Mouse (Mus musculus): Measurements from ENCODE around the gene Thra. TPM values are rescaled to one million over a fixed set of nuclear protein-coding genes. Genes with fewer than 3 reads are reported as not detected.

Gene Thra
- polyA plus RNA-seq, 1 experiment from 2014 or later: 24.9 TPM

DNA sequence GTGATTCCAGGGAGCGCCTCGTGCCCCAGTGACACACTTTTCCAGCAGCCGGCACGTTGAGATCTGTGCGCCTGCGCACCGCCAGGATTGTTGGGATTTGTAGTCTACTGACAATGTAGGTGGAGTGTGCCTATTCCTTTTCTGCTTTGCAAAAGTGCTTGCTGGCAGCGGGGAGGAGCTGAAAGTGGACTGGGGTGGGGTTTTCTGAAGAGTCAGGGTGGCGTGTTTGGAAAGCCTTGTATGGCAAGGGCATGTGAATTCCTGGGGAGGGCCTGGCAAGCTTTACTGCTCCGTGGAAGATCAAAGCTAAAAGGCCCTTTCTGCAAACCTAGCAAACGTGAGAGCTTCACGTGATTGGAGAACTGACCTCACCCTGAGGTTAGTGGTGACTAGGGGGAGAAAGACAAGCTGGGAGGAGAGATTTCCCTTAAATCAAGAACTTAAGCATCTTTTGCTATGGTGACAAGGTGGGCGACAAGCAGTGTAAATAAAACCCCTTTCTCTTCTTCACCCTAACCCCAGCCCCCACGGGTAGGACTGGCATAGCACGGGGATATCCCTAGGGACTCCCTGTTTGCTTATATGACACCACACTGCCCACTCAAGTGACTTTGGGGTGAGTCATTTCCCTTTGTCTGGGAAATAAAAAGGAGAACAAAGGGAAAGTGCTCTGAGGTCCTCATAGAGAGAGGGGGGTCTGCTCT, 35.1 kb downstream of the Thra start:
- peak; percentile 67 for ATAC-seq (ENCODE audit: insufficient number of reproducible peaks, insufficient read depth, low FRiP score, low TSS enrichment, low read depth)
- H3K27me3 ChIP-seq: no peaks in the 10 kb centered on the region
- H3K36me3 ChIP-seq: peaks cover 5% of the 10 kb centered on the region; the same call in 1 of the 2 replicates
- peak overlapping the region; percentile 14 for H3K9ac ChIP-seq (replicated peaks)
- H3K4me2 ChIP-seq: peak overlapping the region; percentile 76
- H3K4me1 ChIP-seq (replicated peaks): peaks cover 53% of the 10 kb centered on the region
- H3K4me3 ChIP-seq (replicated peaks): peak overlapping the region; percentile 40
- no peaks in the 10 kb centered on the region for H3K9me3 ChIP-seq
- 3% methylated on average over 15 of the region's 15 CpGs for whole genome bisulfite sequencing
- H3K27ac ChIP-seq: peak overlapping the region; percentile 95

DNA sequence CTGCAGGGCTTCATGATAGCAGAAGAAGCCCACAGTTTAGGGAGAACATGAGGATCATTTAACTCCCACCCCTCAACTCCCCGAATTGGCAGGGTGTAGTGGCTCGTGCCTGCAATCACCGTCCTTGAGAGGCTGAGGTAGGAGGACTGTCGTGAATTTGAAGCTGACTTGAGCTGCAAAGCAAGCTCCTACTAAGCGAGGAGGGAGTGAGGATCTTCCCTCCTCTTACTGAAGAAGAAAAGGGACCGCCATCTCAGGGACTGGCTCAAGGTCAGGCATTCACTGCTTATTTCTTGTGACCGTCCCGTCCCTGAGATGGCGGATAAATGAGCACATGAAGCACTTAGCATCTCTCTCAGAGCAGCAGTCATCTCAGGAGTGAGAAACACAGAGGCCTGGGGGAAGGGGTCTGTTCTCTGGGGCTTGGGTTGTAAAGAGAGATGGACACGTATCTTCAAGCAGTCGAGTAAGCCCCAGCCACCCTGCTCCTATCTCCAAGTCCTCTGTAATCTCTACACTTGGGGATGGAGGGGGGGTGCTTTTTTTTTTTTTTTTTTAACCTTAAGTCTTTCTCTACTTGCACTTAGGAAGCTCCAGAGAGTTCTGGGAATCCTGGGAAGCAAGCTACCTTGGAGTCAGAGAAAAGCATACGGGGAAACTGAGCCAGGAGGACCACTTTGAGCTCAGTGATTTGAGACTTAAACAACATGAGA, 35.8 kb downstream of the Thra start:
- peak overlapping the region; percentile 76 for H3K4me2 ChIP-seq

DNA sequence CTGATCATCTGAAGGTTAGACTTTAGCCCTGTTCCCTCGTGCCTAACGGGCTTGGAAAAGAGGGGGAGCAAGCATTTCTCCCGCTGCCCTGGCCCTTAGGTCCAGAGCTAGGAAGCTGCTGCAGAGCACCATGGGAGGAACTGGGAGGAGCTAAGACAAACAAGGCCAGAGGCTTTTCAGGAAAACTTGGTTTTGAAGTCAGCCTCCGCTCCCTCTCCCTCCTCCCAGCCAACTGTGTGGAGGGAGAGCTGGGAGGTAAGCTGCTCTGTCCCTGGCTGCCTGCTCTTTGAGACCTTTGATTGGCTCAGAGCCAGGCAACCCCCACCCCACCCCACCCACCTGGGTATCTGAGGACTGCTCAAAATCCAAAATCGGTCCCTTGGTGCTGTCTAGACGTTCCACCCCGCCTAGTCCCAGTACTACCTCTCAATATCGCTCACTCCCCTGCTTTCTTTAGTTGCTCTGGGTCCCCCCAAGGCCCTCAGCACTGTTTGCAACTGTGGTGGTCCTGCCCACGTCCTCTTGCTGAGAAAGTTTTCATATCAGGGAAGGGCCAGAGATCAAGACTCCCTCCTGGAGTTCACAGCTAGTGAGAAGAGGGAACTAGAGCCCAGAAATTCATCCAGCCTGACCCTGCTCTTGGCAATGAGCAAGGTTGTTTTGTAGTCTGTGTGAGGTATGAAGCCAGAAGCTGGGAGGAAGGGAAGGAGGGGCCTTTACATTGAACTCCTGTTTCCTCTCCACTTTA, 36.6 kb downstream of the Thra start:
- peak overlapping the region; percentile 41 for H3K4me2 ChIP-seq
- H3K27ac ChIP-seq: peak overlapping the region; percentile 95
- no peak for ATAC-seq (ENCODE audit: insufficient number of reproducible peaks, insufficient read depth, low FRiP score, low TSS enrichment, low read depth)
- no peaks in the 10 kb centered on the region for H3K9me3 ChIP-seq
- no peak overlapping the region for H3K4me3 ChIP-seq (replicated peaks)
- H3K36me3 ChIP-seq: no peaks in the 10 kb centered on the region
- peaks cover 62% of the 10 kb centered on the region for H3K4me1 ChIP-seq (replicated peaks)
- no peak overlapping the region; the same call in 1 of the 2 replicates for H3K9ac ChIP-seq (replicated peaks)
- H3K27me3 ChIP-seq: no peaks in the 10 kb centered on the region
- WGBS: 4% methylated on average over 9 of the region's 9 CpGs

More for the DNA sequence above, 35.8 kb downstream of the Thra start:
- H3K9ac ChIP-seq (replicated peaks): peak overlapping the region; percentile 14; the same call in 1 of the 2 replicates
- peak overlapping the region; percentile 40; the same call in 1 of the 2 replicates for H3K4me3 ChIP-seq (replicated peaks)
- WGBS: 40% methylated on average over 12 of the region's 12 CpGs
- H3K27ac ChIP-seq: peak overlapping the region; percentile 95
- no peaks in the 10 kb centered on the region for H3K36me3 ChIP-seq
- peaks cover 54% of the 10 kb centered on the region for H3K4me1 ChIP-seq (replicated peaks)
- ATAC-seq (ENCODE audit: insufficient number of reproducible peaks, insufficient read depth, low FRiP score, low TSS enrichment, low read depth): no peak
- H3K9me3 ChIP-seq: no peaks in the 10 kb centered on the region
- H3K27me3 ChIP-seq: no peaks in the 10 kb centered on the region

DNA sequence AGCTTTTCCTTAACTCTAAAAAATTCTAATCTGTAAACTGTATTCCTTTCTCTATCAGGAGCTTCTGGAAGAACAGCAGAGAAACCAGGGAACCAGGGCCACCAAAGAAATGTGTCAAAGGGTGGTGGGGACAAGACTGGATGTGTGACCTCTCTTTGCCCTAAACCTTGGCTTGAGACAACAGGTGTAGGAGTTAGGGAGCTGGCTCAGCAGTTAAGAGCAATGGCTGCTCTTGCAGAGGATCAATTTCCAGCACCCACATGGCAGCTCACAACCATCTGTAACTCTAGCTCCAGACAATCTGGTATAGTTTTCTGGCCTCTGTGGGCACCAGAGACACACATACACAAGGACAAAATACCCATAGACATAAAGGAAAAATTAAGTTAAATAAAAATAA, 37.5 kb downstream of the Thra start:
- no peaks in the 10 kb centered on the region for H3K36me3 ChIP-seq
- ATAC-seq (ENCODE audit: insufficient number of reproducible peaks, insufficient read depth, low FRiP score, low TSS enrichment, low read depth): no peak
- H3K4me3 ChIP-seq (replicated peaks): no peak overlapping the region
- peak overlapping the region; percentile 95 for H3K27ac ChIP-seq
- no peak overlapping the region for H3K9ac ChIP-seq (replicated peaks)
- no peak overlapping the region for H3K4me2 ChIP-seq
- H3K4me1 ChIP-seq (replicated peaks): peaks cover 68% of the 10 kb centered on the region
- H3K27me3 ChIP-seq: no peaks in the 10 kb centered on the region
- H3K9me3 ChIP-seq: no peaks in the 10 kb centered on the region

DNA sequence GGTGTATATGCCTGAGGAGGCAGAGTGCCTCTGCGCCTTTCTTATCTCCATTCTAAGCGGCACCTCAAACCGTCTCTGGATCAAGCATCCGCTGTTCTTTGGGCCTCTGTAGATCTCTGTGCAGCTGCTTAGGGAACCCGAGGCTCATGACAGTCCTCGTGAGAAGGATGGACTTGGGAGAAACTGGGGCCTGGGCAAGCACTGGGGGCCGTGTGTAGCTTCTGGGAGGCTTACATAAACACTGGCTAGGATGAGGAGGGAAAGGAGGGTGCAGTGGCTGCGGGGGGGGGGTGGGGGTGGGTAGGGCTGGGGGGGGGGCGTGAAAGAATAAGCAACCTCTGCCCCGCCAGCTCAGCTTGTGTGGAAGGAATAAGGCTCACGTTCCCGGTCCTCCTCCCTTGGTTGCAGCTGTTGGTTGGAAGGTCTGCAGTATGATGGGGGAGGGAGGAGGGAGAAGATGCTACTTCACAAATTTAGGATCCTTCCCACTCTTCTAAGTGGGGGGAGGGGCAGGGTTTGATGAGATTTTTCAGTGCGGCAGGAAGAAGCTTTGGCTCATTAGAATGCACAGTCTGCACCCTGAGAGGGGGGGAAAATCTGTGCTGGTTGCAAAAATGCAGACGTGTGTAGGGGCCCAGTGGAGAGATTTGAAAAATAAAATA, 41.5 kb downstream of the Thra start:
- no peaks in the 10 kb centered on the region for H3K36me3 ChIP-seq
- 15% methylated on average over 12 of the region's 14 CpGs for WGBS
- ATAC-seq (ENCODE audit: insufficient number of reproducible peaks, insufficient read depth, low FRiP score, low TSS enrichment, low read depth): no peak
- no peak overlapping the region for H3K4me3 ChIP-seq (replicated peaks)
- peak overlapping the region; percentile 52 for H3K4me2 ChIP-seq
- H3K27ac ChIP-seq: peak overlapping the region; percentile 97
- H3K4me1 ChIP-seq (replicated peaks): peaks cover 67% of the 10 kb centered on the region
- no peaks in the 10 kb centered on the region for H3K27me3 ChIP-seq
- no peaks in the 10 kb centered on the region for H3K9me3 ChIP-seq
- H3K9ac ChIP-seq (replicated peaks): peak overlapping the region; percentile 31; the same call in 1 of the 2 replicates

DNA sequence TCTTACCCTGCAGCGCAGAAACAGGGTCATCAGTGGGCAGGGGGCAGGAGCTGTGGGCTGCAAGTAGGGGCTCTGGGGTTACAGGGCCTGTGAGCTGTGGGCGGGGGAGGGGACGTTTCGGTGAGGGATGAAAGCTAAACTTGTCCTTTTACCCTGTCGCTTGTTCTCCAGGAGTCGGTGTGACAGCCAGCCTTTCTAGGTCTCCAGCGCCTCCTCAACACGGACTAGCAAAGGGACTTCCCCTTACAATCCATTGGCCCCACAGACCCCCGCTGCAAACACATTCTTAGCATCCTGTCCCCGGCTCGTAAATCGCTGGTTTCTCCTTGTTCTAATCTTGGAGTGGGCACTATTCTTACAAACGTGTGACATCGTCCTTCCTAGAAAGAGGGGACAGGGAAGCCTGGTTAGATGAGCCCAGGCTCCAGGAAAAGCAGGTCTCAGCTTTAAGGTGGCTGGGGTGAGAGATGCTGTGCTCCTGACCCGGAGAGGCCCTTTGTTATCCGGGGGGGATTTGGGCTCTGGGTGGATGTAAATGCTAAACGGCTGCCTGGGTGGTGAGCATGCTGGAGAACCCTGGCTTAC, 42.3 kb downstream of the Thra start:
- peak overlapping the region; percentile 52 for H3K4me2 ChIP-seq
- peak overlapping the region; percentile 25 for H3K4me3 ChIP-seq (replicated peaks)
- H3K27me3 ChIP-seq: no peaks in the 10 kb centered on the region
- H3K27ac ChIP-seq: peak overlapping the region; percentile 97
- peaks cover 67% of the 10 kb centered on the region for H3K4me1 ChIP-seq (replicated peaks)
- WGBS: 3% methylated on average over 17 of the region's 17 CpGs
- peak overlapping the region; percentile 42 for H3K9ac ChIP-seq (replicated peaks)
- peak; percentile 1; the same call in 1 of the 2 replicates for ATAC-seq (ENCODE audit: insufficient number of reproducible peaks, insufficient read depth, low FRiP score, low TSS enrichment, low read depth)
- no peaks in the 10 kb centered on the region for H3K9me3 ChIP-seq
- no peaks in the 10 kb centered on the region for H3K36me3 ChIP-seq

DNA sequence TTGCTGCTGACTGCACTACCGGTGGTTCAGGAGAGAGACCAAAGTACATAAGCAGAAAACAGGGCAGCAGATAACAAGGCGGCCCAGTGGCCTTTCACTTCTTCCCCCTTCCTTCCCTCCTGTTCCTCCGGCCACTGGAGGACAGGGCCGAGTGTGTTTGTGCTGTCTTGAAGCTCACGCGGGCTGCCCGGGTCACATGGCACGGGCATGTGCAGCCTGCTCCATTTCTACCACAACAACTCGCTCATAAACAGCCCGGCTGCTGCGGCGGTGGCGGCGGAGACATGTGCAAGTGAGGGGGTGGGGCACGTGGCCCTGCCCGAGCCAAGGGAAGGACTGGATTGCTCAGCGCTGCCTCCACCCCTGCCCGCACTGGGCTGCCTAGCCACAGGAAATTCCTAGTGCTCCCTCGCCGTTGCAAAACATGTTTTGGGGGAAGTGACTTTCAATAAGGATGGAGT, 42.8 kb downstream of the Thra start:
- no peaks in the 10 kb centered on the region for H3K36me3 ChIP-seq
- H3K9me3 ChIP-seq: no peaks in the 10 kb centered on the region
- peak overlapping the region; percentile 52 for H3K4me2 ChIP-seq
- peak; percentile 63; the same call in 1 of the 2 replicates for ATAC-seq (ENCODE audit: insufficient number of reproducible peaks, insufficient read depth, low FRiP score, low TSS enrichment, low read depth)
- H3K27me3 ChIP-seq: no peaks in the 10 kb centered on the region
- WGBS: under 1% methylated on average over 20 of the region's 20 CpGs
- peak overlapping the region; percentile 42 for H3K9ac ChIP-seq (replicated peaks)
- H3K4me3 ChIP-seq (replicated peaks): peak overlapping the region; percentile 25
- H3K27ac ChIP-seq: peak overlapping the region; percentile 97
- peaks cover 63% of the 10 kb centered on the region for H3K4me1 ChIP-seq (replicated peaks)

DNA sequence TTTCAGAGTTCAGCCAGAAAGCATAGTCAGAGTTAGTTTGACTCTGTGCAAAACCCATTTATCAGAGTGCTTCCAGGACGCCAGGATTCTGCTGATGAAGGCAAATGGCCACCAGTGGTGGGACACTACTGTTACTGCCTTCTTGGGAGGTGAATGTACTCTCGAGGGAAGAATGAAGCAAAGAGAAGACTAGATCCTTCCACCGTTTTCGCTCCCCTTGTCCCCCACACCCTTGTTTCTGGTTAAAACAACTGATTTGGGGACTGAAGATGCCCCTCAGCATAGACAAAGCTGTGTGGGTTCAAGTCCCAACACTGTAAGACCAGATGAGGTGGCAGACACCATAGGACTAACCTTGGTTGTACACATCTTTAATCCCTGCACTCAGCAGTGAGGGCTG, 43.7 kb downstream of the Thra start:
- Histone ChIP-seq H3K4me1 (replicated peaks) (peaks cover 65% of the 10 kb centered on the region), H3K4me3 (replicated peaks) (no peak overlapping the region), H3K27ac (peak overlapping the region; percentile 97; the same call in 1 of the 2 replicates), H3K9me3 (no peaks in the 10 kb centered on the region), H3K27me3 (no peaks in the 10 kb centered on the region), H3K4me2 (no peak overlapping the region; the same call in 1 of the 2 replicates), H3K36me3 (no peaks in the 10 kb centered on the region), H3K9ac (replicated peaks) (no peak overlapping the region)
- ATAC-seq (ENCODE audit: insufficient number of reproducible peaks, insufficient read depth, low FRiP score, low TSS enrichment, low read depth): no peak
- 66% methylated on average over 4 of the region's 4 CpGs for WGBS

DNA sequence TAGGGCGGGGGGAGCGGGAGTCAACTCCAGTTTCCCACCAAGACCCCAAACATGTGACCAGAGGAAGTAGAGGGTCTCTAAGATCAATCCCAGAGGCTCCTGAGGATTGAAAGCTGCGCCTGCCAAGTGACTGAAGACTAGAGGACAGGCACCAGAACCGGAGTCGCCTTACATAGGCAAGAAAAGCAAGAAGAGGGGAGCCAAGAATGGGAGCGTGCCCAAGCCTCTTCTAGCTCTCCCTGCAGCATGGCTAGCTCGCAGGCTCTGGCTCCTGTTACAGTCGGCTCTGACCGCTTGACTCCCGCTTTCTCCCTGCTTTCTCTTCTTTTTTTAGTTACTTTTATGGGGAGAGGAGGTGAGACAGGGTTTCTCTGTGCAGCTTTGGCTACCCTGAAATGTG, 44.8 kb downstream of the Thra start:
- peaks cover 65% of the 10 kb centered on the region for H3K4me1 ChIP-seq (replicated peaks)
- 61% methylated on average over 10 of the region's 10 CpGs for WGBS
- no peak for ATAC-seq (ENCODE audit: insufficient number of reproducible peaks, insufficient read depth, low FRiP score, low TSS enrichment, low read depth)
- peak overlapping the region; percentile 48; the same call in 1 of the 2 replicates for H3K4me2 ChIP-seq
- H3K9me3 ChIP-seq: no peaks in the 10 kb centered on the region
- H3K27ac ChIP-seq: peak overlapping the region; percentile 86
- H3K9ac ChIP-seq (replicated peaks): no peak overlapping the region
- H3K27me3 ChIP-seq: no peaks in the 10 kb centered on the region
- H3K4me3 ChIP-seq (replicated peaks): no peak overlapping the region
- H3K36me3 ChIP-seq: no peaks in the 10 kb centered on the region

DNA sequence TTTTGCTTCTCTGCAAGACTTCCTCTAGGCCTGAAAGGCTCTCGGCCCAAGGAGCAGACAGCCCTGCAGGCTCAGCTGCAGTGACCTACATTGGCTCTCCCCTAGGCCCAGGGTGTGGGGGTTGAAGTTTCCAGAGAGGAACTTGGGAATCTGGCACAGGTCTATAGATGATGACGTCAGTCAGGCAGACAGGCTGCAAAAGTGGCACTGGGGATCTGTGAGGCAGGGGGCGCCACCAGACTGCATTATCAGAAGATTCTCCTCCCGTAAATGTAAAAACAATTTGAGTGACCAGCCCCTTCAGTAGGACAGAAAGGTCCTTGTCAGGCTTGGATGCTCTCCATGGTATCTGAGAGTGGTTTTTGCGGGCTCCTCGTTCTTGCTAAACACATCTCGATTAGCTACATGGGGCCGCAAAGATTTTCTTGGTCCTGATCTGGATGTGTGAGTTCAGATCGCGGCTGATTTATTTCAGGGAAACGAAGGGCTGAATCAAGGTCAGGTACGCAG, 45.4 kb downstream of the Thra start:
- H3K4me2 ChIP-seq: peak overlapping the region; percentile 48
- no peak overlapping the region for H3K9ac ChIP-seq (replicated peaks)
- peak overlapping the region; percentile 86 for H3K27ac ChIP-seq
- H3K4me1 ChIP-seq (replicated peaks): peaks cover 65% of the 10 kb centered on the region
- H3K4me3 ChIP-seq (replicated peaks): 0 out of 2 replicates have a peak overlapping the region, but pooled peaks have one; percentile 3
- H3K9me3 ChIP-seq: no peaks in the 10 kb centered on the region
- ATAC-seq (ENCODE audit: insufficient number of reproducible peaks, insufficient read depth, low FRiP score, low TSS enrichment, low read depth): no peak
- H3K36me3 ChIP-seq: no peaks in the 10 kb centered on the region
- H3K27me3 ChIP-seq: no peaks in the 10 kb centered on the region
- WGBS: 15% methylated on average over 12 of the region's 12 CpGs
